Mouse (Mus musculus): ENCODE results near the gene Timm17a.

Timm17a gene

GRCm38 (mm10) chr1:135281841-135282240 lies 31.7 kb downstream of the Timm17a start:
- DNase-seq (ENCODE audit: low spot score in 2 of 2) = no peak

- DNase-seq (ENCODE audit: low spot score in 2 of 2) = peak in 1 of 2 experiments; percentile 77
Measured at GRCm38 (mm10) chr1:135280646-135281045, 32.9 kb downstream of the Timm17a start.

GRCm38 (mm10) chr1:135271371-135271770 lies 42.2 kb downstream of the Timm17a start:
- DNase-seq (ENCODE audit: low spot score in 2 of 2) = no peak

GRCm38 (mm10) chr1:135267663-135268446 lies 45.7 kb downstream of the Timm17a start:
- DNase-seq (ENCODE audit: low spot score in 2 of 2) = no peak

- no peak for DNase-seq (ENCODE audit: low spot score in 2 of 2)
Measured at GRCm38 (mm10) chr1:135265834-135266233, 47.7 kb downstream of the Timm17a start.

- DNase-seq (ENCODE audit: low spot score in 2 of 2) = no peak
Measured at GRCm38 (mm10) chr1:135263316-135263715, 50.3 kb downstream of the Timm17a start.

- DNase-seq (ENCODE audit: low spot score in 2 of 2) = no peak
Measured at GRCm38 (mm10) chr1:135262329-135262728, 51.2 kb downstream of the Timm17a start.

GRCm38 (mm10) chr1:135260931-135261330 lies 52.6 kb downstream of the Timm17a start:
- peak in 1 of 2 experiments; percentile 53 for DNase-seq (ENCODE audit: low spot score in 2 of 2)

- peak; percentile 66 to 82 for DNase-seq (ENCODE audit: low spot score in 2 of 2)
Measured at GRCm38 (mm10) chr1:135259128-135259436, 54.5 kb downstream of the Timm17a start.

GRCm38 (mm10) chr1:135258380-135259127 lies 55.0 kb downstream of the Timm17a start, which contains the start of gene Elf3:
Elf3 (minus strand) TSS chr1:135258568.
- peak; percentile 80 to 86 for DNase-seq (ENCODE audit: low spot score in 2 of 2)

- peak; percentile 74 to 76 for DNase-seq (ENCODE audit: low spot score in 2 of 2)
Measured at GRCm38 (mm10) chr1:135256299-135256698, 57.3 kb downstream of the Timm17a start.

- DNase-seq (ENCODE audit: low spot score in 2 of 2) = peak in 1 of 2 experiments; percentile 47
Measured at GRCm38 (mm10) chr1:135252854-135253253, 60.7 kb downstream of the Timm17a start.

- DNase-seq (ENCODE audit: low spot score in 2 of 2) = no peak
Measured at GRCm38 (mm10) chr1:135251405-135251804, 62.2 kb downstream of the Timm17a start.

- no peak for DNase-seq (ENCODE audit: low spot score in 2 of 2)
Measured at GRCm38 (mm10) chr1:135250706-135251105, 62.9 kb downstream of the Timm17a start.

- DNase-seq (ENCODE audit: low spot score in 2 of 2) = peak; percentile 69 to 77
Measured at GRCm38 (mm10) chr1:135248434-135248850, 65.1 kb downstream of the Timm17a start.
